Mouse (Mus musculus) liver, embryonic 14.5 days (tissue): ENCODE measurements around the gene Srgap3.

Experiments used
- CTCF ChIP-seq: IDR thresholded peaks from 2 replicates; pipeline ENCODE4 v1.5.1; 2016; ENCODE audit warnings: antibody characterized with exemption, low read depth, control low read depth
- EP300 ChIP-seq: IDR thresholded peaks from 2 replicates; pipeline ENCODE4 v1.6.1; 2016; ENCODE audit warnings: antibody characterized with exemption, low read depth

GRCm38 (mm10) chr6:112828420-112828819 lies 118.6 kb downstream of the Srgap3 start:
- TF ChIP-seq CTCF: no peak
- TF ChIP-seq EP300: no peak
